Mouse (Mus musculus): ENCODE data around the gene Plekho2. TPM values are rescaled to one million over a fixed set of nuclear protein-coding genes. Genes with fewer than 3 reads are reported as not detected.

The Plekho2 gene
- total and polyA plus RNA-seq, 3 experiments = 9.9 to 16.5 (median 11.1) TPM

DNA sequence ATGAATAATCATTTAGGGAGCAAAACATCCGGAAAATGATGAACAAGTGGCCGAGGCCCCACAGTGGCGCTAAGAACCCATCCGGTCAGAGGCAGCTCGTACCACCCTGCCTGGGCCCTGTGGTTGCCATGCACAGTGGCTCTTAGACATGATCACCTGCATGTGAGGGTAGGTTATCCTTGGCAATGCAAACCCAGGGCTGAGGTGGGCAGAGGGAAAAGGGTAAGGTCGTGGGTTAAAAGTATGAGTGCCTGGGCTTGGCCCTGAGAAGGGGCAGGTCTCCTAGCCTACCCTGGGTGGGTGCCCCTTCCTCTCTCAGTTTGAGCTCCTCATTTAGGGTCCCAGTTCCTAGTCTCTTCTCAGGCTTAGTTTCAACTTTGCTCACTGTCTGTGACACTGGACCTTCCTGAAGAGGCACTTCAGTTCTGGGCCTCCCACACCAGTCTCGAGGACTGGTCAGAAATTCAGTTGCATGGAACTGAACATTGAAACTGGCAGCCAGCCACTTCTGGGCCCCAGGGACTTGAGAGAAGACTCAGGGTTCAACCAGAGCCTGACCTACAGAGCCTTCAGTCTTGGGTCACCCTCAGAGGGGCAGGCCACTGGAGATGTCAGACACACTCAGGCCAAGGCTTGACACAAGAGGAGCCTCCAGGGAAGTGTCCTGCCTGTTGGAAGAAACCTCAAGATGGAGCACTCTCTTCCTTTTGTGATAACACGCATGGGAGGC is 41.8 kb downstream of the Plekho2 start:
- no peaks in the 10 kb centered on the region for H3K79me2 ChIP-seq (replicated peaks; ENCODE audit: control insufficient read depth, insufficient read depth, low read length)
- intact Hi-C loops (cut with DNase I) = no loop called here
- peak in 1 of 2 experiments; percentile 36 for DNase-seq
- H3K4me1 ChIP-seq (ENCODE audit: control insufficient read depth, insufficient read depth, low read length) = peaks cover 16% of the 10 kb centered on the region
- H3K27ac ChIP-seq = no peak overlapping the region
- TF ChIP-seq POLR2A (IDR thresholded peaks at IDR 0.05; ENCODE audit: insufficient read depth, low read depth, low read length) (no peak), EP300 (IDR thresholded peaks at IDR 0.05; ENCODE audit: insufficient read depth, low read depth, low read length) (no peak), CTCF (IDR thresholded peaks at IDR 0.05) (no peak)
- no peak overlapping the region for H3K9ac ChIP-seq (ENCODE audit: low read depth, low read length)
- no peak overlapping the region for H3K4me3 ChIP-seq
- 87% methylated on average over 8 of the region's 8 CpGs for WGBS
- no peaks in the 10 kb centered on the region for H3K36me3 ChIP-seq (ENCODE audit: control insufficient read depth, insufficient read depth, low read length)
- H3K27me3 ChIP-seq (ENCODE audit: control insufficient read depth, insufficient read depth, low read length) = no peaks in the 10 kb centered on the region

DNA sequence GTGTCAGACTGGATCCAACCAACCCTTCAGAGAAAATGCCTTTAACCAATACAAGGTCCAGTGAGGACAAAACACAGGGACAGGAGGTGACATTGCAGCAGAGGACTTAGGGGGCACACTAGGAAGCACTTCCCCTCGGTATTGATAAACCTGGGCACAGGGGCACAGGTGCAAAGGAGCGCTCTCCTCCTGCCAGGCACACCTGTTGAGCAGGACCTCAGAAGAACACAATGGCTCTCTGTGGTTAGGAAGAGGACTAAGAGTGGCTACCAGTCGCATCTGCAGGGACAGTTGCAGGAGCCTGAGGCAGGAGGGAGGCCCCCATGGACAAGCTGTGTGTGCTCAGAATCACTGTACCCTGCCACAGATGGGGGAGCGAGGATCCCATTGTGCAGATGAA is 43.3 kb downstream of the Plekho2 start:
- 83% methylated on average over 4 of the region's 4 CpGs for WGBS
- no peaks in the 10 kb centered on the region for H3K27me3 ChIP-seq (ENCODE audit: control insufficient read depth, insufficient read depth, low read length)
- H3K79me2 ChIP-seq (replicated peaks; ENCODE audit: control insufficient read depth, insufficient read depth, low read length) = no peaks in the 10 kb centered on the region
- H3K9ac ChIP-seq (ENCODE audit: low read depth, low read length) = no peak overlapping the region
- no peak for DNase-seq
- no peaks in the 10 kb centered on the region for H3K36me3 ChIP-seq (ENCODE audit: control insufficient read depth, insufficient read depth, low read length)
- TF ChIP-seq POLR2A (IDR thresholded peaks at IDR 0.05; ENCODE audit: insufficient read depth, low read depth, low read length) (no peak), EP300 (IDR thresholded peaks at IDR 0.05; ENCODE audit: insufficient read depth, low read depth, low read length) (no peak)
- peaks cover 10% of the 10 kb centered on the region for H3K4me1 ChIP-seq (ENCODE audit: control insufficient read depth, insufficient read depth, low read length)
- no peak overlapping the region for H3K4me3 ChIP-seq
- H3K27ac ChIP-seq = peak overlapping the region; percentile 28; the same call in 1 of the 2 replicates
- intact Hi-C loops (cut with DNase I) = no loop called here

DNA sequence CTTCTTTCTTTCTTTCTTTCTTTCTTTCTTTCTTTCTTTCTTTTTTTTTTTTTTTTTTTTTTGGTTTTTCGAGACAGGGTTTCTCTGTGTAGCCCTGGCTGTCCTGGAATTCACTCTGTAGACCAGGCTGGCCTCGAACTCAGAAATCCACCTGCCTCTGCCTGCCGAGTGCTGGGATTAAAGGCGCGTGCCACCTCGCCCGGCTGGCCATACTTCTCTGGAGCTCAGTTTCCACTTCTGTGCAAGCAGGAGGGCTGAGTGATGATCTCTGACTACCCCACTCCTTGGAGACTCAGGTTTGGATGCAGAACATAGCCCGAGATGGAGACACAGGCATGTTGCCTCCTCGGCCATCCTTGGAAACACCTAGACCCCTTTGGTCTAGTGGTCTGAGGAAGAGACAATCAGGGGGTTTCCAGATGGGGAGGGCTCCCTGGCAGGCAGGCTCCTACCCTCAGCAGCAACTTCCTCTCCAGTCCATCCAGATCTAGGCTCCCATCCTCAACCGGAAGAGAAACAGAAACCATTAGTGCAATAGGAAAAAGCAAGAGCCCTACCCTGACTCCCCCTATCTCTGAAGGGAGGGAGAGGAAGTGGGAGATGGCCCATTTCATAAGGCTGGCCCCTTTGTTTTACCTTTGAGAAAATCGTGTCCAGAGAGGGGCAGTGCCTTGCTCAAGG is 43.9 kb downstream of the Plekho2 start:
- Histone ChIP-seq H3K27me3 (ENCODE audit: control insufficient read depth, insufficient read depth, low read length) (no peaks in the 10 kb centered on the region), H3K4me3 (no peak overlapping the region), H3K36me3 (ENCODE audit: control insufficient read depth, insufficient read depth, low read length) (no peaks in the 10 kb centered on the region), H3K27ac (peak overlapping the region; percentile 52), H3K9ac (ENCODE audit: low read depth, low read length) (no peak overlapping the region), H3K79me2 (replicated peaks; ENCODE audit: control insufficient read depth, insufficient read depth, low read length) (no peaks in the 10 kb centered on the region), H3K4me1 (ENCODE audit: control insufficient read depth, insufficient read depth, low read length) (peaks cover 10% of the 10 kb centered on the region)
- intact Hi-C loops (cut with DNase I) = no loop called here
- peak in 1 of 2 experiments; percentile 45 for DNase-seq
- 72% methylated on average over 11 of the region's 11 CpGs for WGBS
- no peak for TF ChIP-seq CTCF (IDR thresholded peaks at IDR 0.05)
- 0 out of 2 replicates have a peak, but pooled peaks have one; percentile 22 for TF ChIP-seq EP300 (IDR thresholded peaks at IDR 0.05; ENCODE audit: insufficient read depth, low read depth, low read length)

DNA sequence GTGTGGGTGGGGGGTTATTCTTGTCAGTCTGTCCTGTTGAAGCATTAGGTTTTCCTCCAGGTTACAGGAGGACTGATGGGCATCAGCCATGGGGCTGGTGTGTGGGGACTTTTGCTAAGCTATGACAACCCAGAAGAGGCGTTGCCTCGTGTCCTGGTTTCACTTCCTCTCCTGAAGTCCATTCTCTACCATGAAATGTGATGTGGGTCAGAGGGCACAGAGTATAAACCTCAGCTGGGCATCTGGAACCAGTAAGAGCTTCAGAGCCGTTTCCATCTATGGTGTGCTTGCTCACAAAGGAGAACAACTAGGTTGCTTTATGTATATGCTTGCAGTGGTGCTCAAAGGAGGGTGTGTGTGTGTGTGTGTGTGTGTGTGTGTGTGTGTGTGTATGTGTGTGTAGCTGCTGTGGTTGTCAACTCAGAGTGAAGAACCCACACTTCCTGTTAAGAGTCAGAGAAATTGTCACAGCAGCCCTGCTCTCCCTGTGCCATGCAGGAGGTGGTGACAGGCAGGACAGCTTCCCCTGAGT is 44.6 kb downstream of the Plekho2 start:
- H3K79me2 ChIP-seq (replicated peaks; ENCODE audit: control insufficient read depth, insufficient read depth, low read length) = no peaks in the 10 kb centered on the region
- no peak overlapping the region for H3K4me3 ChIP-seq
- 40% methylated on average over 3 of the region's 3 CpGs for WGBS
- TF ChIP-seq POLR2A (IDR thresholded peaks at IDR 0.05; ENCODE audit: insufficient read depth, low read depth, low read length) (no peak), EP300 (IDR thresholded peaks at IDR 0.05; ENCODE audit: insufficient read depth, low read depth, low read length) (no peak), CTCF (IDR thresholded peaks at IDR 0.05) (no peak)
- peaks cover 10% of the 10 kb centered on the region for H3K4me1 ChIP-seq (ENCODE audit: control insufficient read depth, insufficient read depth, low read length)
- H3K9ac ChIP-seq (ENCODE audit: low read depth, low read length) = no peak overlapping the region
- DNase-seq = peak in 1 of 2 experiments; percentile 69
- no peak overlapping the region for H3K27ac ChIP-seq
- intact Hi-C loops (cut with DNase I) = no loop called here
- no peaks in the 10 kb centered on the region for H3K27me3 ChIP-seq (ENCODE audit: control insufficient read depth, insufficient read depth, low read length)
- no peaks in the 10 kb centered on the region for H3K36me3 ChIP-seq (ENCODE audit: control insufficient read depth, insufficient read depth, low read length)

DNA sequence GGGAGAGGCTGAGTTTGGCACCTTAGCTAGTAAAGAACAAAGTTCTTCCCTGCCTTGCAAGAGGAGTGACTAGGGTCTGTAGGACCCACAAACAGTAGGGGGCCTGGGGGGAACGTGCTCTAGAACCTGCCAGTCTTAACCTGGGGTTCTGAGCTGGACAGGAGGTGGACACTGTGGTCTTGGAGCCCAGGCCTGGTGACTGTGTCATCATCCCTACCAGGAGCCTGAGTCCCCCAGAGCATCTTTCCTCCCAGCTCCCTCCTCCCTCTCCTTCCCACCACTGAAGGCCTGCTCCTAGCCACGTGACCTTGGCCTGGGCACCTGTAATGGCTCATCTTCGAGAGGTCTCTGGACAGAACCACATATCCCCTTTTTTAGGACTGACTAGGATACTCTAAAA is 45.7 kb downstream of the Plekho2 start:
- TF ChIP-seq CTCF (IDR thresholded peaks at IDR 0.05) = no peak
- no peak for TF ChIP-seq EP300 (IDR thresholded peaks at IDR 0.05; ENCODE audit: insufficient read depth, low read depth, low read length)
- TF ChIP-seq POLR2A (IDR thresholded peaks at IDR 0.05; ENCODE audit: insufficient read depth, low read depth, low read length) = no peak
- no peak for DNase-seq
- Histone ChIP-seq H3K36me3 (ENCODE audit: control insufficient read depth, insufficient read depth, low read length) (no peaks in the 10 kb centered on the region), H3K9ac (ENCODE audit: low read depth, low read length) (no peak overlapping the region), H3K27ac (no peak overlapping the region), H3K4me1 (ENCODE audit: control insufficient read depth, insufficient read depth, low read length) (peaks cover 10% of the 10 kb centered on the region), H3K27me3 (ENCODE audit: control insufficient read depth, insufficient read depth, low read length) (no peaks in the 10 kb centered on the region), H3K79me2 (replicated peaks; ENCODE audit: control insufficient read depth, insufficient read depth, low read length) (no peaks in the 10 kb centered on the region), H3K4me3 (no peak overlapping the region)
- WGBS = 96% methylated on average over 3 of the region's 3 CpGs
- intact Hi-C loops (cut with DNase I) = no loop called here

DNA sequence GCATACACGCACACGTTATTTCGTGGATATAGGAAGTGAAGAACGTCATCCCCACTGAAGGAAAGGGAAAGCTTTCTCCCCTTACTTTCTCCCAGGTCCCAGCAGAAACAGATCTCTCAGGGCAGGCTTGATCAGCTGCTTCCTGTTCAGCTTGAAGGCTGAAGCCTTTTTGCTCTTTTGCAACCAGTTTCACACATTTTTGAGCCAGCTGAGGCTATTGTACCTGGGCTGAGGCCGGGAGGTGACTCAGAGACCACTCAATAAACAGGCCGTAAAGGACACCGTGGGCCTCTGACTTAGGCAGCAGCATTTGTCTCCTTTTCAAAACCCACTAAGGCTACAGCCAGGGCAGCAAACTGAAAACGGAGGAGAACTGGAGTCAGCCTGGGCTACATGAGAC is 46.9 kb downstream of the Plekho2 start:
- Histone ChIP-seq H3K4me3 (no peak overlapping the region), H3K27me3 (ENCODE audit: control insufficient read depth, insufficient read depth, low read length) (no peaks in the 10 kb centered on the region), H3K27ac (no peak overlapping the region), H3K36me3 (ENCODE audit: control insufficient read depth, insufficient read depth, low read length) (no peaks in the 10 kb centered on the region), H3K4me1 (ENCODE audit: control insufficient read depth, insufficient read depth, low read length) (peaks cover 10% of the 10 kb centered on the region), H3K79me2 (replicated peaks; ENCODE audit: control insufficient read depth, insufficient read depth, low read length) (no peaks in the 10 kb centered on the region), H3K9ac (ENCODE audit: low read depth, low read length) (no peak overlapping the region)
- TF ChIP-seq POLR2A (IDR thresholded peaks at IDR 0.05; ENCODE audit: insufficient read depth, low read depth, low read length) (no peak), EP300 (IDR thresholded peaks at IDR 0.05; ENCODE audit: insufficient read depth, low read depth, low read length) (no peak), CTCF (IDR thresholded peaks at IDR 0.05) (no peak)
- WGBS = 53% methylated on average over 8 of the region's 8 CpGs
- DNase-seq = no peak
- intact Hi-C loops (cut with DNase I) = no loop called here

All from heart, adult 2 months (tissue).